Mouse (Mus musculus): ENCODE results near the gene Dph1.

Dph1 gene

GRCm38 (mm10) chr11:75212876-75213275, 21.8 kb upstream of the Dph1 start:
- no peak for DNase-seq (ENCODE audit: low read depth, low spot score)
- H3K27me3 ChIP-seq (ENCODE audit: control insufficient read depth, insufficient read depth, low read length, poor library complexity, severe bottlenecking): no peaks in the 10 kb centered on the region
- H3K36me3 ChIP-seq (ENCODE audit: control insufficient read depth, insufficient read depth, low read length, poor library complexity, severe bottlenecking): no peaks in the 10 kb centered on the region

DNA sequence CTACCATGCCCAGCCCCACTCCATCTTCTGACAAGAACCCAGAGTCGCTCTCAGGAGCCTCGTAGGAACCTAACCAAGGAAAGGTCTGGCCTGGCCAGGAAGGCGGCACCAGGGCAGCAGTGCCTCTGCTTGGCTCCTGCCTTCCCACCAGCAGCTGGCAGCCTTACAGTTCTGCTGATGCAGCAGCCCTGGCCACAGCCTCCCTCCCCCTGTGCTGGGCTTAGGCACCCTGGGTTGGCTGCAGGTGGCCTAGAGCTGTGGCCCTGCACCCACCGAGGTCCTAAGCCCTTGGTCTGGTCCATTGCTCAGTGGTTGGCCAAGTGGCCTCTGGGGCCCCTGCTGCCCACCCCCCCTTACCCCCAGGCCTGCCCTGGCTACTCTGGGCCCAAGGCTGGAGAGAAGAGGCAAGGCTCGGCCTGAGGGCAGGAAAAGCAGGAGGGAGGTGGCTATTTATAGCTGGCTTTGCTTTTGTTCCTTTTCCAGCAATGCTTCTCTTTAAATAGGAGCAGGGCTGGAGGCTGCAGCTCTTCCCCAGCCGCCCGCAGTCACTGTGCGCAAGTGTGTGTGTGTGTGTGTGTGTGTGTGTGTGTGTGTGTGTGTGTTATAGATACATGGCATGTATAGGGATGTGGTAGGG, 21.1 kb upstream of the Dph1 start:
- H3K36me3 ChIP-seq (ENCODE audit: control insufficient read depth, insufficient read depth, low read length, poor library complexity, severe bottlenecking): no peaks in the 10 kb centered on the region

DNA sequence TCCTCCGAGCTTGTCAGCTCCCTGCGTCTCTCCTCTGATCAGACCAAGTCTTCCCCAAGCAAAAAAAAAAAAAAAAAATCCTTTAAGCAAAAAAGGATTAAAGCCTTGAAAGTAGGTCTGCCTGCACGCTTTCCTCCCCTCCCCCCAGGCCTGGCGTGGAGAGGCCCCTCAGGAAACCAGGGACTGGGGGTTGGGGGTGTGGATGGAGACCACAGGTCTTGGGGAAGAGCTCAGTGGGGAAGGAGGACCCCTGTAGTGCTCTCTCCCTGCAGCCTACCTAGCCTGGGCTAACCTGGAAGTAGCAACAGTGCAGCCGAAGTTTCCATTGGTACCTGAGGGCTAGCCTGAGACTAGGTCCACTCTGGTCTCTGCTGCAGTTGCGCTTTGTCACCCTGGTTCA, 19.7 kb upstream of the Dph1 start:
- H3K36me3 ChIP-seq (ENCODE audit: control insufficient read depth, insufficient read depth, low read length, poor library complexity, severe bottlenecking): no peaks in the 10 kb centered on the region
- no peaks in the 10 kb centered on the region for H3K27me3 ChIP-seq (ENCODE audit: control insufficient read depth, insufficient read depth, low read length, poor library complexity, severe bottlenecking)
- no peak for DNase-seq (ENCODE audit: low read depth, low spot score)

More for the DNA sequence above, 21.1 kb upstream of the Dph1 start:
- H3K27me3 ChIP-seq (ENCODE audit: control insufficient read depth, insufficient read depth, low read length, poor library complexity, severe bottlenecking): no peaks in the 10 kb centered on the region
- DNase-seq (ENCODE audit: low read depth, low spot score): no peak

- H3K36me3 ChIP-seq (ENCODE audit: control insufficient read depth, insufficient read depth, low read length, poor library complexity, severe bottlenecking): no peaks in the 10 kb centered on the region
- no peaks in the 10 kb centered on the region for H3K27me3 ChIP-seq (ENCODE audit: control insufficient read depth, insufficient read depth, low read length, poor library complexity, severe bottlenecking)
- no peak for DNase-seq (ENCODE audit: low read depth, low spot score)
Measured at GRCm38 (mm10) chr11:75210093-75210492, 19.1 kb upstream of the Dph1 start.

- no peak for DNase-seq (ENCODE audit: low read depth, low spot score)
- no peaks in the 10 kb centered on the region for H3K27me3 ChIP-seq (ENCODE audit: control insufficient read depth, insufficient read depth, low read length, poor library complexity, severe bottlenecking)
- H3K36me3 ChIP-seq (ENCODE audit: control insufficient read depth, insufficient read depth, low read length, poor library complexity, severe bottlenecking): no peaks in the 10 kb centered on the region
Measured at GRCm38 (mm10) chr11:75209363-75209762, 18.3 kb upstream of the Dph1 start.

DNA sequence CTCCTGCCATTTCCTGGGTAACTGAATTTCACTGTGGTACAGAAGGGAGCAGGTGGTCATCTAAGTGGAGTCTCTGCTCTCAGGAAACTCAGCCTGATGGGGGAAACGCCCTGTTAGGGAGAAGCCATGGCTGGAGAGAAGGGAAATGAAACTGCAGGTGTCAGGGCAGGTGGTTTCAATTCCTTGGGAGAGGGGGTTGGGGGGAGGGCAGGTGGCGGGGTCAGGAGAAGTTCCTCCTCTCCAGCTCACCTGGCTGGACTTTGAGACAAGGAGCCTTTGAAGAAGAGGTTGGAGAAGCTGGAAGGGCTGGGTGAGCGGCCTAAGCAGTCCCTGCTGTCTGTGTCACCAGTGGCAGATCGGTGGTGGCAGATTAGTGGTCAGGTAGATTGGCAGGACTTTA, 15.3 kb upstream of the Dph1 start:
- no peak for DNase-seq (ENCODE audit: low read depth, low spot score)
- H3K27me3 ChIP-seq (ENCODE audit: control insufficient read depth, insufficient read depth, low read length, poor library complexity, severe bottlenecking): no peaks in the 10 kb centered on the region
- H3K36me3 ChIP-seq (ENCODE audit: control insufficient read depth, insufficient read depth, low read length, poor library complexity, severe bottlenecking): no peaks in the 10 kb centered on the region

GRCm38 (mm10) chr11:75204472-75204871, 13.4 kb upstream of the Dph1 start:
- DNase-seq (ENCODE audit: low read depth, low spot score): no peak
- Histone ChIP-seq H3K27me3 (ENCODE audit: control insufficient read depth, insufficient read depth, low read length, poor library complexity, severe bottlenecking) (no peaks in the 10 kb centered on the region), H3K36me3 (ENCODE audit: control insufficient read depth, insufficient read depth, low read length, poor library complexity, severe bottlenecking) (no peaks in the 10 kb centered on the region)

DNA sequence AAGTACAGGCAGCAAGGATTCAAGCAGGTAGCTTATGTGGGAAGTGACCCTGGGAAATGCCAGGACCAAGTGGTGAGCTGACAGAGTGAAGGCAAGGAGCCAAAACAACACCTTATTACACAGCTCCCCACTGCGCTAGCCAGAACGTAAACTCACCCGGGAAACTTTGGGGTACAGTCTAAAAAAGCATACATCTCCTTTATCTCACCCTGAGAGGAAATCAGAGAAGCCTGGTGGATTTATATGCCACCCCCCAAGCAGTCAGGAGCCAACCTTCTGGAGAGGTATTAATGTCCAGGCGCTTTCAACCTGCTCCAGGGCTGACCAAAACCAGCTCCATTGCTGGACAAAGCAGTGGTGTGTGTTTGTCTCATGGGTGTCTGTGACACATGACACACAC, 12.9 kb upstream of the Dph1 start:
- Histone ChIP-seq H3K36me3 (ENCODE audit: control insufficient read depth, insufficient read depth, low read length, poor library complexity, severe bottlenecking) (no peaks in the 10 kb centered on the region), H3K27me3 (ENCODE audit: control insufficient read depth, insufficient read depth, low read length, poor library complexity, severe bottlenecking) (no peaks in the 10 kb centered on the region)
- DNase-seq (ENCODE audit: low read depth, low spot score): no peak

- no peak for DNase-seq (ENCODE audit: low read depth, low spot score)
- Histone ChIP-seq H3K27me3 (ENCODE audit: control insufficient read depth, insufficient read depth, low read length, poor library complexity, severe bottlenecking) (no peaks in the 10 kb centered on the region), H3K36me3 (ENCODE audit: control insufficient read depth, insufficient read depth, low read length, poor library complexity, severe bottlenecking) (no peaks in the 10 kb centered on the region)
Measured at GRCm38 (mm10) chr11:75201721-75202120, 10.7 kb upstream of the Dph1 start.

GRCm38 (mm10) chr11:75200935-75201334, 9.9 kb upstream of the Dph1 start:
- DNase-seq (ENCODE audit: low read depth, low spot score): no peak
- Histone ChIP-seq H3K36me3 (ENCODE audit: control insufficient read depth, insufficient read depth, low read length, poor library complexity, severe bottlenecking) (no peaks in the 10 kb centered on the region), H3K27me3 (ENCODE audit: control insufficient read depth, insufficient read depth, low read length, poor library complexity, severe bottlenecking) (no peaks in the 10 kb centered on the region)

DNA sequence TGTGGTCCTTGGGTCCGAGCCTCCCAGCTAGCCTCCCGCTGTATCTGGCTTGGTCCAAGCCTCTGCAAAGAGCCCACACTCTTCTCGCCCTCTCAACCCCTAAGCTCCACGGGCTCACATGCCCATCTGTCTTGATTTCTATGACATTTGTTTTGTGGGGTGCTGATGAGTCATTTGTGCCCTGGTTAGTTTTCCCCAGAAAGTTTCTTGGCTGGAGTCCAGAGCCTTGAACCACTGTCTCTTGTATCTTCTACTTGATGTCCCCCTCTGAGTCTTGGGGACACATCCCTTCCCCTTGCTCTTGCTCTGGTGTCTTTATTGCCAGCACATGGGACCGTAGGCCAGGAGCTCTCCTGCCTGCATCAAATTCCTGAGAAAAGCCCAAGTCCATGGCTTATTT, 8.9 kb upstream of the Dph1 start:
- H3K27me3 ChIP-seq (ENCODE audit: control insufficient read depth, insufficient read depth, low read length, poor library complexity, severe bottlenecking): no peaks in the 10 kb centered on the region
- no peak for DNase-seq (ENCODE audit: low read depth, low spot score)
- H3K36me3 ChIP-seq (ENCODE audit: control insufficient read depth, insufficient read depth, low read length, poor library complexity, severe bottlenecking): no peaks in the 10 kb centered on the region

DNA sequence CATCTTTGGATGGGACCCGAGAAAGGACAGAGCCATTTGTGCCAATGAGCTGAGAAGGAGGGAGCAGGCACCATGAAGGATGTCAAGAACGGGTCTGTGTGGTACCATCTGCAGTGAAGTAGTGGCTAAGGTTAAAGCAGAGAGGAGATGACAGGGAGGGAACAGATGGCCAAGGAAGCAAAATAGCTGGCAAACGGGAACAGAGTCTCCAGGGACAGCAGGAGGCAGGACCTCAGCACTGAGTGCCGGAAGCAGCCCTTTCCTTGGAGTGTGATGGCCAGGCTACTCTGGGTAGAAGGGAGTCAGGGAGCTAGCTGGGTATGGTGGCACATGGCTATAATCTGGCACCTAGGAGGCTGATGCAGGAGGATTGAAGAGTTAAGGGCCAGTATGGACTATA, 7.8 kb upstream of the Dph1 start:
- no peak for DNase-seq (ENCODE audit: low read depth, low spot score)
- Histone ChIP-seq H3K27me3 (ENCODE audit: control insufficient read depth, insufficient read depth, low read length, poor library complexity, severe bottlenecking) (0 out of 2 replicates have a peak, but pooled peaks cover 2% of the 10 kb centered on the region), H3K36me3 (ENCODE audit: control insufficient read depth, insufficient read depth, low read length, poor library complexity, severe bottlenecking) (no peaks in the 10 kb centered on the region)

DNA sequence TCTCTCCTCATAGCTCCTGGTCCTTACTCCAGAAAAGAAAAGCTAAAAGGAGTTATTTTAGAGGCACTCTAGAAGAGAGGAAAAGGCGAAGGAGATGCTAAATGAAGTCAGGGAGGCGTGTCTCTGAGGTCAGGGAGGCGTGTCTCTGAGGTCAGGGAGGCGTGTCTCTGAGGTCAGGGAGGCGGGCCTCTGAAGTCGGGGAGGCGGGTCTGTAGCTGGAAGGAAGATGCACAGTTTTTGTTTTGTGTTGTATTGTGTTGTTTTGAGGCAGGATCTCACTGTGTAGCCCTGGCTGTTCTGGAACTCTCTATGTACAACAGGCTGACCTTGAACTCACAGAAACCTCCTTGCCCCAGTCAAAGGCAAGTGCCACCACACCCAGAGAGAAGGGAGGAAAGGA, 6.9 kb upstream of the Dph1 start:
- no peaks in the 10 kb centered on the region for H3K36me3 ChIP-seq (ENCODE audit: control insufficient read depth, insufficient read depth, low read length, poor library complexity, severe bottlenecking)
- H3K27me3 ChIP-seq (ENCODE audit: control insufficient read depth, insufficient read depth, low read length, poor library complexity, severe bottlenecking): 0 out of 2 replicates have a peak, but pooled peaks cover 2% of the 10 kb centered on the region
- DNase-seq (ENCODE audit: low read depth, low spot score): peak; percentile 26

DNA sequence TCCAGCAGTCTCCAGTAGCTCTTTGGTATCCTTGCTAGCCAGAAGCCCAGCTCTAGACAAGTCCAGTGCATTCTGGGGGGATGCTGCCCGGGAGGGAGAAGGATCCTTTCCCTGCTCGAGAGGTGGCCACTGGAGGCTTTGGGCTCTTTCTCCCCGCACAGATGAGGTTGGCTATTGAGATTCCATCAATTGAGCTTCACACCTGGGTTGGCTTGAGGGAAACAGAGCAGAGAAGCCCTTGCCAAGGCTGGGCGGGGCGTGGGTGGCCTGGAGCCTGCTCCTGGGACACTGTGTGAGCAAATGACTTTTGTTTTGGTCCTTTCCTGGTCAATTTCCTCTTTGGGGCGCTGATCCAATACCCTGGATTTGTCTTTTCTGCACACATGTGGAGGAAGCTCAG, 5.1 kb upstream of the Dph1 start:
- no peak for DNase-seq (ENCODE audit: low read depth, low spot score)
- H3K27me3 ChIP-seq (ENCODE audit: control insufficient read depth, insufficient read depth, low read length, poor library complexity, severe bottlenecking): 0 out of 2 replicates have a peak, but pooled peaks cover 2% of the 10 kb centered on the region
- no peaks in the 10 kb centered on the region for H3K36me3 ChIP-seq (ENCODE audit: control insufficient read depth, insufficient read depth, low read length, poor library complexity, severe bottlenecking)

DNA sequence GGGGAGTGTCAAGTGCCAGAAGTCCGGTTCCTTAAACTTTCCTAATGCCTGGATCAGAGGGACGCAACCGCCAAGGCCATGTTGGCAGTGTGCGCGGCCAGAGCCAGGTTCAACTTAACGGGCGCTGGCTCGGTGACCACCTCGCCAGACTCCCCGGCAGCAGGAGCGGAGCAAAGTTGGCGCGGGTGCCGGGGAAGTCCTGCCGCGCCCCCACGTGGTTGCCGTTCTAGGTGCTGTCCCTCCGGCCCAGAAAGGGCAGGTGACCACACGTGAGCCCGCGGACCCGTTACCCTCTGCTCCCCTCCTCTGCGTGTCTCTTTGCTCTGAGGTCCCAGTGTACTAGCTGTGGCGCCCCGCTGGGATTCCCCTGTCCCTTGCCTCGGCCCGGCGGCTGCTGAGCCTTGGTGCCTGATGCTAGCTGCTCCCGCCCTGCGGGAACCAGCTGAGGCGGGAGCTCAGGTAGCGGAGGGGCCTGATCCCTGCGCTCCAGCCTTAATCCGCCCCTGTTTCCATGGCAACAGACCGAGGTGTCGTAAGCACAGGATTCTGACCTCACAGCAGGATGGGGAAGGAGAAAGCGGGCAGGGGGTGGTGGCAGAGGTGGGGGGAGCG, 3.9 kb upstream of the Dph1 start:
- DNase-seq (ENCODE audit: low read depth, low spot score): peak; percentile 84
- Histone ChIP-seq H3K27me3 (ENCODE audit: control insufficient read depth, insufficient read depth, low read length, poor library complexity, severe bottlenecking) (0 out of 2 replicates have a peak, but pooled peaks cover 2% of the 10 kb centered on the region), H3K36me3 (ENCODE audit: control insufficient read depth, insufficient read depth, low read length, poor library complexity, severe bottlenecking) (no peaks in the 10 kb centered on the region)

All from splenic B cell, adult 2 months (primary cell).